Mouse (Mus musculus) neural tube, embryonic 14.5 days (tissue): ENCODE data around the gene Homez. TPM values are rescaled to one million over a fixed set of nuclear protein-coding genes. Genes with fewer than 3 reads are reported as not detected.

Experiments
- ATAC-seq: fragments of 200-750 bp; cut with Nextera tagmentation; 2 replicates; pipeline ENCODE4 v1.8.0; 2017; ENCODE audit warnings: low read depth, mild to moderate bottlenecking, moderate TSS enrichment, moderate library complexity
- H3K27ac ChIP-seq: fragments of 300-500 bp; sonication (generic); 2 replicates; pipeline ENCODE4 v1.5.1; 2014; ENCODE audit warnings: low read depth, mild to moderate bottlenecking, control low read depth, low read length, moderate library complexity, mixed read lengths
- H3K27me3 ChIP-seq: fragments of 300-500 bp; sonication (generic); 2 replicates; pipeline ENCODE4 v1.6.1; 2014; ENCODE audit warnings: low read length; ENCODE audit not compliant: control insufficient read depth, insufficient read depth
- H3K36me3 ChIP-seq: fragments of 300-500 bp; sonication (generic); 2 replicates; pipeline ENCODE4 v1.6.1; 2014; ENCODE audit warnings: low read length, mixed read lengths; ENCODE audit not compliant: control insufficient read depth, insufficient read depth
- H3K4me1 ChIP-seq: fragments of 300-500 bp; sonication (generic); 2 replicates; pipeline ENCODE4 v1.6.1; 2014; ENCODE audit warnings: low read length; ENCODE audit not compliant: control insufficient read depth, insufficient read depth
- H3K4me2 ChIP-seq: fragments of 300-500 bp; sonication (generic); 2 replicates; pipeline ENCODE4 v1.6.1; 2014; ENCODE audit warnings: mild to moderate bottlenecking, low read depth, low read length, control low read depth
- H3K4me3 ChIP-seq: fragments of 300-500 bp; sonication (generic); 2 replicates; pipeline ENCODE4 v1.5.1; 2014; ENCODE audit warnings: low read depth, low read length, control low read depth, mixed read lengths
- H3K9ac ChIP-seq: fragments of 300-500 bp; sonication (generic); replicated peaks from 2 replicates; pipeline ENCODE4 v1.6.1; 2014; ENCODE audit warnings: low read depth, mild to moderate bottlenecking, control low read depth, low read length, mixed read lengths
- H3K9me3 ChIP-seq: fragments of 300-500 bp; sonication (generic); 2 replicates; pipeline ENCODE4 v1.6.1; 2016; ENCODE audit warnings: low read length; ENCODE audit not compliant: control insufficient read depth
- WGBS: fragments of 180-500 bp; shearing (Covaris S2); extraction: QIAGEN DNeasy Blood & Tissue Kit; methylation state at CpG from one replicate; pipeline ENCODE4 v1.1.7; 2014; 5-methylcytosine and 5-hydroxymethylcytosine counted together
- polyA plus RNA-seq: library from polyadenylated mRNA; unstranded; fragments of >200 nt; fragmentation: Nextera tagmentation; extraction: Ambion mirVana; gene quantifications from 2 replicates; pipeline ENCODE4 v1.2.1, GENCODE M21; 2014

The Homez gene
- polyA plus RNA-seq, 1 experiment from 2014 or later: 10.0 TPM

DNA sequence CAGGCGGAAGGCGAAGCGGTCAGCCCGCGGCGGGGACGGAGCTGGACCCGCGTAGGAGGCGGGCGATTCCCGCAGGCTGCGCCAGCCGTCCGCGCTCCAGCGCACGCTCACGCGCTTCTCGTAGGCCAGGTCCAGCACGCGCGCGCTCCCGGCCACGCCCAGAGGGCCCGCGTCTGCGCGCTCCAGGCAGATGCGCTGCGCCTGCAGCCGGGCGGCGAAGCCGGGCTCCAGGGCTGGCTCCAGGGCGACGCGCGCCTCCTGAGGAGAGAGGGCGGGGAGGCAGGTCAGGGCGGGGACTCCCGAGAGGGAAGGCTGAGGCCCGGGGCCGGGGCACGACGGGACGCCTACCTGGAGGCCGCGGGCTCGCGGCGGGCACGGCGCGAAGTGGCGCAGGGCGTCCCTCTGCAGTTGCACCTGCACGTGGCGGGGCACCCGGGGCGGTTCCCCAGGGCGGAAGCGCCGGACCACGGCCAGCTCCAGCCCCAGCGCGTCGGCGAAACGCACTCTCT, 5.8 kb upstream of the Homez start:
- peak overlapping the region; percentile 93 for H3K27ac ChIP-seq
- peaks cover 8% of the 10 kb centered on the region for H3K4me1 ChIP-seq
- H3K9ac ChIP-seq: peak overlapping the region; percentile 95
- peak overlapping the region; percentile 82 for H3K4me3 ChIP-seq
- ATAC-seq: peak; percentile 93
- under 1% methylated on average over 51 of the region's 72 CpGs for WGBS
- no peaks in the 10 kb centered on the region for H3K27me3 ChIP-seq
- peak overlapping the region; percentile 89 for H3K4me2 ChIP-seq
- H3K36me3 ChIP-seq: no peaks in the 10 kb centered on the region
- H3K9me3 ChIP-seq: no peaks in the 10 kb centered on the region

DNA sequence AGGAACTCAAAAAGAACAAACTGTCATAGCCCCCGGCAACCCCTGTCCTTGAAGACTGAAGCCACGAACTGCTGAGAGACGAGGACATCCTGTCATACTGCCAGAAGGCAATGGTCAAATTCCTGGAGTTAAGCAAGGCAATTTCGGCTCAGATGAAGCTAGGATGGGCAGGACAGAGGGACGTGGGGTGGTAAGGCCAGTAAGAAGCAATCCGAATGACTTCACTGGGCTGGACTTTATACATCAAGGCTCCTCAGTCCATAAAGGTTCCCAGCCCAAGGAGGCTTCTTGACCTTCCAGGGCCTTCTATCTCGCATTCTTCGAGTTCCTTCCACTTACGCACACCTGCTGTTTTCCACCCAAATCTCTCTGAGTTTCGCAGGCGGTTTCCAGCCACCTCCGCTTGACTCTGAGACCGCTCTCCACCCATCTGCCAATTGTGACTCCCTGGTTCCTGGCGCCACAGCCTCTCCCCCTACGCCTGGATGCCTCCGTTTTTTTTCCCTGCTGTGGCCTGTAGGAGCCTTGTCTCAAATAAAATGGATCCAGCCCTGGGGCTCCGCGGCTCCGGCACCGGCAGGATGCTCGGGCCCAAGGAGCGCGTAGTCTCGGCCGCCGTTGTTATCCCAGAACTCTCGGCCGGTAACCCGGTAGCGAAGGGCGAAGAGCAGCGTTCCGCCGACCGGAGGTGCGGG, 5.2 kb upstream of the Homez start:
- Histone ChIP-seq H3K4me2 (peak overlapping the region; percentile 89), H3K27me3 (no peaks in the 10 kb centered on the region), H3K27ac (peak overlapping the region; percentile 93), H3K4me1 (peaks cover 8% of the 10 kb centered on the region), H3K4me3 (peak overlapping the region; percentile 82), H3K9ac (peak overlapping the region; percentile 95), H3K36me3 (no peaks in the 10 kb centered on the region), H3K9me3 (no peaks in the 10 kb centered on the region)
- peak; percentile 57 for ATAC-seq
- WGBS: 2% methylated on average over 36 of the region's 36 CpGs

DNA sequence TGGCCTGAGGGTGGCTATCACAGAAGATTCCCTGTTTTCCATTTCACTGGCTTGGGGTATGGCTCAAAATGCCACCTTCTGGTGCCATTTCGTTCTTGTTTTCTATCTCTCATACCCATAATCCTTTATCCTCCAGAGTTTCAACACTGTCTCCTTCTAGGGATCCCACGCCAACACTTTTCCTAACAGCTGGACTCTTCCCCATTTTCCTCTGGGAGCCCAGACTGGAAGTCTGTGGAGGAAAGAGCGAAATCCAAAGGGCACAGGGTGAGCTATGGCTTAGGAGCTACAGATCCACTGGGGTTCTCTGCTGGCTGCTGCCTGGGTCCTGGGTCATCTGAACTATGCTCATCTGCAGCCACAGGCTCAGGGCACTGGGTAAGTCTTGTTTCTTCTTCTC, 3.4 kb upstream of the Homez start:
- 91% methylated on average over 3 of the region's 3 CpGs for WGBS

DNA sequence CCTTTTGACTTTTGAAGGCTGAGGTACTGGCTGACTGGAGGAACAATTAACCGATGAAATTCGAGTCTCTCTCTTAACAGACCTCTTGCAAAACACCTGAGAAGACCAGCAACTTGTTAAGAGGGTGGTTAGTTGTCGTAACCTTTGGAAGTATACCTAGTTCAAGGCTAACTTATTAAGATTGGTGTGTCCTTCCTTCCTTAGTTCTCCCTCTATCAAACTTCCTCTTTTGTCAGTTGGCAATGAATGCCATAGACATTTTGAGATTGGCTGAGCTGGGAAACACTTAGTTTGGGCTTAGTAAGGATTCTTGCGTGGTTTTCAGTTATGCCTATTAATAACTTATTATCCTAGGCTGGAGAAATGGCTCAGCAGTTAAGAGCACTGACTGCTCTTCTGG, 2.7 kb downstream of the Homez start:
- ATAC-seq: no peak
- H3K9me3 ChIP-seq: no peaks in the 10 kb centered on the region
- peaks cover 3% of the 10 kb centered on the region; the same call in 1 of the 2 replicates for H3K4me1 ChIP-seq
- no peaks in the 10 kb centered on the region for H3K36me3 ChIP-seq
- no peak overlapping the region for H3K4me3 ChIP-seq
- H3K4me2 ChIP-seq: no peak overlapping the region
- no peak overlapping the region for H3K27ac ChIP-seq
- no peak overlapping the region for H3K9ac ChIP-seq
- 86% methylated on average over 4 of the region's 4 CpGs for whole genome bisulfite sequencing
- no peaks in the 10 kb centered on the region for H3K27me3 ChIP-seq

More for the DNA sequence above, 3.4 kb upstream of the Homez start:
- H3K27ac ChIP-seq: no peak overlapping the region
- H3K4me1 ChIP-seq: peaks cover 8% of the 10 kb centered on the region
- H3K27me3 ChIP-seq: no peaks in the 10 kb centered on the region
- H3K9me3 ChIP-seq: no peaks in the 10 kb centered on the region
- H3K36me3 ChIP-seq: no peaks in the 10 kb centered on the region
- no peak overlapping the region for H3K4me2 ChIP-seq
- no peak overlapping the region for H3K4me3 ChIP-seq
- no peak for ATAC-seq
- H3K9ac ChIP-seq: no peak overlapping the region

DNA sequence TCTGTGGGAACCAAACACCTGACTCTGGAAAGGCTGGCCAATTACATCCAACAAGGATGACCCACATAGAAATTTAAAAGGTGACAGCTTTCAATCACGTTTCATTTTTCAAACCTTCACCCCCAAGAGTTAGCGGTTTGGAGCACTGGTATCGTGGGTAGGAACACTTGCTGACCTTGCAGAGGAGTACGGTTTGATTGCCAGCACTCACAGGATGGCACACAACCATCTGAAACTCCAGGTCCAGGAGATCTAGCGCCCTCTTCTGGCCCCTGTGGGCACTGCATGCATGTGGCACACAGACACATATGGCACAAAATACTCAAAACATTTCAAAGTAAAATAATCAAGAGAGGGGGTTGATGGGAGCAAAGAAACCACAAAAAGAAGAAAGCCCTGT, 3.8 kb downstream of the Homez start:
- ATAC-seq: no peak
- H3K9ac ChIP-seq: no peak overlapping the region
- 66% methylated on average over 5 of the region's 5 CpGs for WGBS
- no peak overlapping the region for H3K27ac ChIP-seq
- H3K36me3 ChIP-seq: no peaks in the 10 kb centered on the region
- H3K9me3 ChIP-seq: no peaks in the 10 kb centered on the region
- no peaks in the 10 kb centered on the region for H3K27me3 ChIP-seq
- peaks cover 3% of the 10 kb centered on the region; the same call in 1 of the 2 replicates for H3K4me1 ChIP-seq
- H3K4me2 ChIP-seq: no peak overlapping the region
- no peak overlapping the region for H3K4me3 ChIP-seq

DNA sequence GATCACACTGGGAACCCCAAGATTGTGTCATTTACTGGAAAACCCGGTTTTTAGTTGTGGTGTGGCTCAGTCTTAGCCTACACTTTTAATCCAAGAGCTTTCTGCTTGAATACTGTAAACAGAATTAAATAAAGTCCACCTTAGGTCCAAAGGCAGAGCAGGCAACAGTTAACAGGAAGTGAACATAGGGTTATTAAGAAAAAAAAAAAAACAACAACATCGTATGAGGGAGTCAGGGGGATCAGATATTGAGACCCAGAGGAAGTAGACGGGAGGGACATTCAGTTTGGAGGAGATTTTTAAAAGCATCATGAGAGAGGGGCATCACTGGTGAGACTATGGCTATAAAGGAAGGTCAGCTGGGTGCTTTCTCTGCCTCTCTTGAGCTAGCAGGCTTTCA, 4.5 kb downstream of the Homez start:
- H3K4me2 ChIP-seq: no peak overlapping the region
- H3K4me3 ChIP-seq: no peak overlapping the region
- no peaks in the 10 kb centered on the region for H3K27me3 ChIP-seq
- no peak overlapping the region for H3K9ac ChIP-seq
- H3K9me3 ChIP-seq: no peaks in the 10 kb centered on the region
- no peak overlapping the region for H3K27ac ChIP-seq
- no peaks in the 10 kb centered on the region for H3K36me3 ChIP-seq
- ATAC-seq: no peak
- WGBS: 72% methylated on average over 3 of the region's 3 CpGs
- peaks cover 3% of the 10 kb centered on the region; the same call in 1 of the 2 replicates for H3K4me1 ChIP-seq

DNA sequence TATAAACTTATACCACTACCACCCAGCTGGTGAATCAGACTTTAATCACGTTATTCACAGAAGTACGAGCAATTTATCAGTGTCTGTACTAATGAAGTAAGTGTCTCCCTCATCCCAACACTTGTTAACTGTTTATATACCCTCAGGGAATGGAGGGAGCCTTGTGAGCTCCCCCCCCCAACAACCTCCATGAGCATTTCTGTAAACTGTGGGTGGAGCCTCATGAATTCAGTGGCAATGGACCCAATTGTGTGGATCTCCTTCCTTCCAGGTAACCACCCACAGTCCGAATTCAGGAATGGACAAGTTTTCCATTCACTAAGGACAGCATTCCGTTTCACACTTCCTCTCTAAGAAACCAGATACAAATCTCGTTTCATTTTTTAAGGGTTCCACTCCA, 5.1 kb downstream of the Homez start:
- Histone ChIP-seq H3K27ac (no peak overlapping the region), H3K9me3 (no peaks in the 10 kb centered on the region), H3K4me3 (no peak overlapping the region), H3K4me2 (no peak overlapping the region), H3K36me3 (no peaks in the 10 kb centered on the region), H3K9ac (no peak overlapping the region), H3K4me1 (peaks cover 3% of the 10 kb centered on the region; the same call in 1 of the 2 replicates), H3K27me3 (no peaks in the 10 kb centered on the region)
- ATAC-seq: no peak
- 87% methylated on average over 5 of the region's 5 CpGs for WGBS

DNA sequence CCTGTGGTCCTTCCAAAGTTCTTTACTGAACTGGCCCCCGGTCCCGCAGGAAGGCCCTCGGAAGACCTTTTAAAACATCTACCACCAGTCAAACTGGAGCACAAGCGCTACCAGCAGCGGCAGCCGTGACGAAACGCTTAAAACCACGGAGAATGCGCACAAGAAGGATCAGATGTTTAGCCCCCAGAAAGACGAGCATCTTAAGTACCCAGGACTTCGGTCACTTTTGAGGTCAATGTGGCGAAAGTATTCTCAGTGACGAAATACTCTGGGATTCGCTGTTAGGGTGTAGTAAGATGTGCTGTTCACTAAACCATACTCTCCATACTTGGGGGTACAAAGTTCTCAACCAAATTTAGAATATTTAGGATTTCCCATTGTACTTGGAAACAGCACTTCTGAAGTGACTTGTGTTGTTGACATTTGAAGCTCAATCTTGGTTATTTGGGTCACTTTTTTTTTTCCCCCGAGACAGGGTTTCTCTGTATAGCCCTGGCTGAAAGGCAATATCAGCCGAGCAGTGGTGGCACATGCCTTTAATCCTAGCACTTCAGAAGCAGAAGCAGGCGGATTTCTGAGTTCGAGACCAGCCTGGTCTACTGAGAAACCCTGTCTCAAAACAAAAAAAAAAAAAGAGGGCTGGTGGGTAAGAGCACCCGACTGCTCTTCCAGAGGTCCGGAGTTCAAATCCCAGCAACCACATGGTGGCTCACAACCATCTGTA, 6.3 kb downstream of the Homez start:
- WGBS: 19% methylated on average over 21 of the region's 21 CpGs
- Histone ChIP-seq H3K4me2 (peak overlapping the region; percentile 70), H3K27me3 (no peaks in the 10 kb centered on the region), H3K9me3 (no peaks in the 10 kb centered on the region), H3K4me1 (peaks cover 3% of the 10 kb centered on the region; the same call in 1 of the 2 replicates), H3K9ac (peak overlapping the region; percentile 88), H3K27ac (peak overlapping the region; percentile 44; the same call in 1 of the 2 replicates), H3K4me3 (peak overlapping the region; percentile 99), H3K36me3 (no peaks in the 10 kb centered on the region)
- no peak; the same call in 1 of the 2 replicates for ATAC-seq
